In the genomic region with DNA sequence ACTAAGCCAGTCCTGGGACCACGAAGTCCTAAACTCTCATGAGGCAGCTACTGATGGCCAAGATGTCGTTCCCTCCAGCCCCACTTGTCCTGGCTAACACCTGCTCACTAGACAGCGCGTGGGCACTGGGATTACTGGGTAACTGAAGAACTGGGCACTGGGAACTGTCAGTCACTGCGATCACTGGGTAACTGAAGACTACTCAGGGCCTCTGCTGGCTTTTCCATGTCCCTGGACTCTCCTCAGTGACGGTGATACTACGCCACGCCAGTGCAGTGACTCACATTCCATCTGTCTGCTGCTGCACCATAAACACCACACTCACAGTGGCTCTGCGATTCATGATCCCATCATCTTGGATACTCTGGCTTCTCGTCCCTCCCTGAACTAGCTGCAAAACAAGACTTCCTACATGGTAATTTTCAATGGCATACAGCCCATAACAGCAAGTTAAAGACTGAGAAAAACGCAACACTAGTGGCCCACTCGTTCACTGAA, we compare ENCODE assay signal across 28 mouse cellular contexts.
DNase-seq lines count a peak whose midpoint lies in the region; ATAC-seq lines count a peak whose summit lies in the region.
"Had no signal": no experiment of that assay in that cellular context is flagged by ENCODE, and none has a peak within 500 bp of the region (broad histone marks: within the 10 kb centered on the region; RNA-seq: fewer than 3 reads in every experiment).

No protein-coding gene starts in this region.

- H3K9me3 ChIP-seq in heart, embryonic 13.5 days = no peaks in the 10 kb centered on the region
- H3K9me3 ChIP-seq: embryonic facial prominence, embryonic 12.5 days; embryonic facial prominence, embryonic 15.5 days; G1E; heart, embryonic 10.5 days; hindbrain, embryonic 10.5 days; hindbrain, embryonic 13.5 days; intestine, embryonic 15.5 days had no signal

- intact Hi-C loops in gastrocnemius, postnatal 14 days (cut with DNase I; ENCODE audit: low total_unique reads) = loop anchor here (5.0 kb wide), 1 partner anchor 72 kb away; no protein-coding TSS in a partner anchor
- intact Hi-C loops in heart, postnatal 25 days (cut with DNase I) = loop anchor here (2.0 to 5.0 kb wide), 2 partner anchors 73 to 168 kb away; no protein-coding TSS in a partner anchor

- no peaks in the 10 kb centered on the region for H3K27me3 ChIP-seq in heart, embryonic 13.5 days (replicated peaks)
- H3K27me3 ChIP-seq: CH12.LX; embryonic facial prominence, embryonic 12.5 days; embryonic facial prominence, embryonic 15.5 days; hindbrain, embryonic 13.5 days; intestine, embryonic 15.5 days; Patski had no signal

- H3K4me2 ChIP-seq in heart, embryonic 13.5 days = no peak overlapping the region
- H3K4me2 ChIP-seq: embryonic facial prominence, embryonic 12.5 days; embryonic facial prominence, embryonic 15.5 days; hindbrain, embryonic 13.5 days; intestine, embryonic 15.5 days had no signal

- 79% methylated on average over 12 of the region's 12 CpGs for WGBS in heart, embryonic 13.5 days

- H3K4me1 ChIP-seq in heart, embryonic 13.5 days = peaks cover 32% of the 10 kb centered on the region
- H3K4me1 ChIP-seq: embryonic facial prominence, embryonic 12.5 days; hindbrain, embryonic 10.5 days; intestine, embryonic 15.5 days had no signal

- H3K36me3 ChIP-seq in heart, embryonic 13.5 days = 0 out of 2 replicates have a peak, but pooled peaks cover 5% of the 10 kb centered on the region
- H3K36me3 ChIP-seq: embryonic facial prominence, embryonic 12.5 days; heart, embryonic 10.5 days; hindbrain, embryonic 13.5 days; intestine, embryonic 15.5 days had no signal

- no peak overlapping the region for H3K9ac ChIP-seq in heart, embryonic 13.5 days
- H3K9ac ChIP-seq: embryonic facial prominence, embryonic 12.5 days; embryonic facial prominence, embryonic 15.5 days; forebrain, postnatal 0 days; hindbrain, embryonic 13.5 days; intestine, embryonic 15.5 days had no signal

- 0 out of 2 replicates have a peak overlapping the region, but pooled peaks have one; percentile 28 for H3K27ac ChIP-seq in heart, embryonic 13.5 days (replicated peaks)
- H3K27ac ChIP-seq: embryonic facial prominence, embryonic 12.5 days; embryonic facial prominence, embryonic 15.5 days; heart, adult 2 months; heart, embryonic 10.5 days; hindbrain, embryonic 10.5 days; hindbrain, embryonic 13.5 days; intestine, embryonic 15.5 days had no signal

- H3K4me3 ChIP-seq in heart, embryonic 13.5 days = no peak overlapping the region
- H3K4me3 ChIP-seq: embryonic facial prominence, embryonic 12.5 days; embryonic facial prominence, embryonic 15.5 days; heart, adult 2 months; heart, embryonic 10.5 days; hindbrain, embryonic 10.5 days; hindbrain, embryonic 13.5 days; intestine, embryonic 15.5 days had no signal

- DNase-seq in gastrocnemius, adult 18-20 months (ENCODE audit: low spot score) = peak; percentile 32
- DNase-seq in gastrocnemius, postnatal 14 days = no peak
- DNase-seq in heart, postnatal 25 days (ENCODE audit: low spot score) = no peak
- DNase-seq in right cerebral cortex, adult 18-20 months = peak; percentile 19
- no peak for DNase-seq in right cerebral cortex, postnatal 10 days (ENCODE audit: low spot score in 2 of 2)
- peak; percentile 64 for DNase-seq in skeletal muscle tissue, adult 2 months (ENCODE audit: low read depth, low spot score)
- DNase-seq: adrenal gland, postnatal 10 days; adrenal gland, postnatal 36 days; B cell, adult 2 months; cerebellum, adult 11 months; cerebellum, adult 2 months; cerebellum, adult 9-11 months; cerebellum, postnatal 25 days; forebrain, postnatal 0 days; heart, adult 2 months; heart, postnatal 36 days had no signal

- no peak for ATAC-seq in heart, embryonic 13.5 days (ENCODE audit: extremely low read depth, insufficient number of reproducible peaks, low FRiP score, low TSS enrichment)
- ATAC-seq: forebrain, embryonic 14.5 days; forebrain, postnatal 0 days; hindbrain, embryonic 16.5 days; intestine, embryonic 15.5 days; Patski had no signal

Comparison
In these comparisons a context has a peak if more than half of its experiments do, and no peak if none do; other contexts are left out.
1. DNase-seq: peak in gastrocnemius, adult 18-20 months (single experiment), right cerebral cortex, adult 18-20 months (single experiment) and skeletal muscle tissue, adult 2 months (single experiment); none in gastrocnemius, postnatal 14 days (single experiment), heart, postnatal 25 days (single experiment) and right cerebral cortex, postnatal 10 days (0 of 2).